Mouse (Mus musculus) limb, embryonic 12.5 days (tissue): Measurements from ENCODE around the gene Cryl1. TPM values are rescaled to one million over a fixed set of nuclear protein-coding genes. Genes with fewer than 3 reads are reported as not detected.

Source experiments
- ATAC-seq: fragments of 200-750 bp; cut with Nextera tagmentation; 2 replicates; pipeline ENCODE4 v1.8.0; 2017; ENCODE audit warnings: low read depth, moderate TSS enrichment; ENCODE audit not compliant: insufficient number of reproducible peaks, insufficient read depth, low FRiP score, low TSS enrichment
- H3K27ac ChIP-seq: fragments of 300-500 bp; sonication (generic); 2 replicates; pipeline ENCODE4 v1.5.1; 2016; ENCODE audit warnings: mild to moderate bottlenecking, moderate library complexity
- H3K27me3 ChIP-seq: fragments of 300-500 bp; sonication (generic); 2 replicates; pipeline ENCODE4 v1.6.1; 2016; ENCODE audit warnings: mild to moderate bottlenecking, moderate library complexity
- H3K36me3 ChIP-seq: fragments of 300-500 bp; sonication (generic); 2 replicates; pipeline ENCODE4 v1.6.1; 2016; ENCODE audit warnings: mild to moderate bottlenecking, moderate library complexity
- H3K4me1 ChIP-seq: fragments of 300-500 bp; sonication (generic); replicated peaks from 2 replicates; pipeline ENCODE4 v1.6.1; 2016
- H3K4me2 ChIP-seq: fragments of 300-500 bp; sonication (generic); 2 replicates; pipeline ENCODE4 v1.6.1; 2016; ENCODE audit warnings: mild to moderate bottlenecking, moderate library complexity
- H3K4me3 ChIP-seq: fragments of 300-500 bp; sonication (generic); replicated peaks from 2 replicates; pipeline ENCODE4 v1.5.1; 2016; ENCODE audit warnings: mild to moderate bottlenecking
- H3K9ac ChIP-seq: fragments of 300-500 bp; sonication (generic); replicated peaks from 2 replicates; pipeline ENCODE4 v1.6.1; 2016; ENCODE audit warnings: mild to moderate bottlenecking, moderate library complexity
- H3K9me3 ChIP-seq: fragments of 300-500 bp; sonication (generic); 2 replicates; pipeline ENCODE4 v1.6.1; 2016; ENCODE audit warnings: mild to moderate bottlenecking, moderate library complexity
- WGBS: fragments of 180-500 bp; shearing (Covaris S2); methylation state at CpG from one replicate; pipeline ENCODE4 v1.1.7; 2016; 5-methylcytosine and 5-hydroxymethylcytosine counted together
- polyA plus RNA-seq: library from polyadenylated mRNA; unstranded; fragments of >200 nt; fragmentation: Nextera tagmentation; extraction: Ambion mirVana; gene quantifications from 2 replicates; pipeline ENCODE4 v1.2.1, GENCODE M21; 2016

Cryl1 gene
- polyA plus RNA-seq, 1 experiment from 2014 or later: 16.7 TPM

GRCm38 (mm10) chr14:57372348-57373102 is 25.8 kb downstream of the Cryl1 start:
- Histone ChIP-seq H3K36me3 (no peaks in the 10 kb centered on the region), H3K4me1 (no peaks in the 10 kb centered on the region), H3K9ac (no peak overlapping the region), H3K9me3 (no peaks in the 10 kb centered on the region), H3K27ac (no peak overlapping the region), H3K4me2 (no peak overlapping the region), H3K27me3 (no peaks in the 10 kb centered on the region), H3K4me3 (no peak overlapping the region)
- ATAC-seq: no peak; the same call in 1 of the 2 replicates
- WGBS: 49% methylated on average over 8 of the region's 8 CpGs

- Histone ChIP-seq H3K4me3 (no peak overlapping the region), H3K4me2 (no peak overlapping the region), H3K27ac (no peak overlapping the region), H3K36me3 (no peaks in the 10 kb centered on the region), H3K9me3 (no peaks in the 10 kb centered on the region), H3K9ac (no peak overlapping the region), H3K4me1 (0 out of 2 replicates have a peak, but pooled peaks cover 3% of the 10 kb centered on the region), H3K27me3 (no peaks in the 10 kb centered on the region)
- WGBS: 26% methylated on average over 4 of the region's 4 CpGs
- ATAC-seq: no peak
These were observed 31.0 kb downstream of the Cryl1 start for GRCm38 (mm10) chr14:57367327-57367726.

- H3K27me3 ChIP-seq: no peaks in the 10 kb centered on the region
- 0 out of 2 replicates have a peak, but pooled peaks cover 3% of the 10 kb centered on the region for H3K4me1 ChIP-seq
- no peak for ATAC-seq
- WGBS: 62% methylated on average over 5 of the region's 5 CpGs
- H3K9me3 ChIP-seq: no peaks in the 10 kb centered on the region
- H3K27ac ChIP-seq: no peak overlapping the region
- H3K4me3 ChIP-seq: no peak overlapping the region
- no peak overlapping the region for H3K9ac ChIP-seq
- no peaks in the 10 kb centered on the region for H3K36me3 ChIP-seq
- no peak overlapping the region for H3K4me2 ChIP-seq
These were observed 31.6 kb downstream of the Cryl1 start for GRCm38 (mm10) chr14:57366724-57367123.

GRCm38 (mm10) chr14:57365341-57365740 is 33.0 kb downstream of the Cryl1 start:
- H3K4me2 ChIP-seq: no peak overlapping the region
- H3K36me3 ChIP-seq: no peaks in the 10 kb centered on the region
- H3K9me3 ChIP-seq: no peaks in the 10 kb centered on the region
- H3K9ac ChIP-seq: no peak overlapping the region
- ATAC-seq: no peak
- no peaks in the 10 kb centered on the region for H3K27me3 ChIP-seq
- 0 out of 2 replicates have a peak, but pooled peaks cover 3% of the 10 kb centered on the region for H3K4me1 ChIP-seq
- 78% methylated on average over 9 of the region's 9 CpGs for WGBS
- H3K27ac ChIP-seq: no peak overlapping the region
- H3K4me3 ChIP-seq: no peak overlapping the region

- 81% methylated on average over 6 of the region's 6 CpGs for WGBS
- Histone ChIP-seq H3K4me3 (no peak overlapping the region), H3K4me2 (no peak overlapping the region), H3K9ac (no peak overlapping the region), H3K36me3 (no peaks in the 10 kb centered on the region), H3K27ac (no peak overlapping the region), H3K9me3 (no peaks in the 10 kb centered on the region), H3K27me3 (no peaks in the 10 kb centered on the region), H3K4me1 (0 out of 2 replicates have a peak, but pooled peaks cover 3% of the 10 kb centered on the region)
- ATAC-seq: no peak
These were observed 34.5 kb downstream of the Cryl1 start for GRCm38 (mm10) chr14:57363833-57364232.

- ATAC-seq: no peak
- Histone ChIP-seq H3K4me2 (peak overlapping the region; percentile 46), H3K9me3 (no peaks in the 10 kb centered on the region), H3K9ac (0 out of 2 replicates have a peak overlapping the region, but pooled peaks have one; percentile 40), H3K36me3 (no peaks in the 10 kb centered on the region), H3K4me3 (peak overlapping the region; percentile 9; the same call in 1 of the 2 replicates), H3K27me3 (no peaks in the 10 kb centered on the region), H3K27ac (no peak overlapping the region), H3K4me1 (0 out of 2 replicates have a peak, but pooled peaks cover 3% of the 10 kb centered on the region)
- 17% methylated on average over 27 of the region's 31 CpGs for WGBS
These were observed 35.3 kb downstream of the Cryl1 start for GRCm38 (mm10) chr14:57362726-57363660.

- Histone ChIP-seq H3K9ac (no peak overlapping the region), H3K4me1 (no peaks in the 10 kb centered on the region), H3K4me2 (no peak overlapping the region), H3K36me3 (no peaks in the 10 kb centered on the region), H3K4me3 (no peak overlapping the region), H3K27ac (no peak overlapping the region), H3K9me3 (no peaks in the 10 kb centered on the region), H3K27me3 (no peaks in the 10 kb centered on the region)
- 77% methylated on average over 5 of the region's 5 CpGs for WGBS
- no peak for ATAC-seq
These were observed 41.3 kb downstream of the Cryl1 start for GRCm38 (mm10) chr14:57357030-57357429.

- 93% methylated on average over 7 of the region's 7 CpGs for WGBS
These were observed 46.7 kb downstream of the Cryl1 start for GRCm38 (mm10) chr14:57351521-57352235.

GRCm38 (mm10) chr14:57349955-57350354 is 48.4 kb downstream of the Cryl1 start:
- Histone ChIP-seq H3K4me2 (no peak overlapping the region), H3K27ac (no peak overlapping the region), H3K36me3 (no peaks in the 10 kb centered on the region), H3K4me1 (peaks cover under 1% of the 10 kb centered on the region; the same call in 1 of the 2 replicates), H3K4me3 (no peak overlapping the region), H3K27me3 (no peaks in the 10 kb centered on the region), H3K9me3 (no peaks in the 10 kb centered on the region), H3K9ac (no peak overlapping the region)
- ATAC-seq: no peak
- 89% methylated on average over 10 of the region's 10 CpGs for WGBS

More at GRCm38 (mm10) chr14:57351521-57352235, 46.7 kb downstream of the Cryl1 start:
- no peak for ATAC-seq
- Histone ChIP-seq H3K27ac (no peak overlapping the region), H3K4me3 (no peak overlapping the region), H3K9me3 (no peaks in the 10 kb centered on the region), H3K36me3 (no peaks in the 10 kb centered on the region), H3K27me3 (no peaks in the 10 kb centered on the region), H3K4me1 (no peaks in the 10 kb centered on the region), H3K4me2 (no peak overlapping the region), H3K9ac (no peak overlapping the region)

GRCm38 (mm10) chr14:57348155-57348554 is 50.2 kb downstream of the Cryl1 start:
- Histone ChIP-seq H3K4me1 (peaks cover 5% of the 10 kb centered on the region), H3K27ac (no peak overlapping the region), H3K4me3 (no peak overlapping the region), H3K9me3 (no peaks in the 10 kb centered on the region), H3K9ac (no peak overlapping the region), H3K4me2 (no peak overlapping the region), H3K36me3 (no peaks in the 10 kb centered on the region), H3K27me3 (no peaks in the 10 kb centered on the region)
- 60% methylated on average over 4 of the region's 4 CpGs for WGBS
- ATAC-seq: no peak
